Mouse (Mus musculus): Measurements from ENCODE around the gene Ptgds.

DNA sequence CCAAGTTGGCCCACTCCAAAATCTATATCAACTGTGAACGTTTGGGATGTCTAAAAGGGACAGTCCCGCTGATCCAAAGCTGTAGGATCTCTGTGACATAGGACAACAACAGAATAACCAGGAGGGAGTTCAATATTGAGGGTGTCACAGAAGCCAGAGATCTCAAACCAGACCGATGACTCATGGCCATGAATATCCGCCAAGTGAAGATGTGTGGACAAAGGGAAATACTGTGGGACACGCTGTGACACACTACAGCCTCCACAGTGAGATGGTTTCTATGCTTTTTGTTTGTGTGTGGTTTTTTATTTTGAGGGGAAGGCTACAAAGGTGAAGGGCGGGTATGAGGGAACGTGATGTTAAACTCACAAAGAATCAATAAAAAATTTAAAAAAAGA, 18.8 kb upstream of the Ptgds start:
- TF ChIP-seq POLR2A (IDR thresholded peaks at IDR 0.05; ENCODE audit: insufficient read depth, low read depth, low read length), result no peak
- TF ChIP-seq CTCF (IDR thresholded peaks at IDR 0.05), result no peak
- TF ChIP-seq EP300 (IDR thresholded peaks at IDR 0.05; ENCODE audit: insufficient read depth, low read depth, low read length), result no peak
